Mouse (Mus musculus) C2C12 (cell line): ENCODE measurements at regions not wholly inside any gene's neighbourhood (a gene's known extent, or its start where the extent isn't known, plus 50 kb on each side); places are given as distances from the start of the nearest gene placed in this dataset.

Experiments
- CEBPB ChIP-seq: IDR thresholded peaks from one replicate; pipeline ENCODE4 v1.6.1; 2011; ENCODE audit warnings: low read depth, mild to moderate bottlenecking, control low read depth, moderate library complexity
- CTCF ChIP-seq: IDR thresholded peaks from one replicate; pipeline ENCODE4 v1.5.1; 2011; ENCODE audit not compliant: control insufficient read depth, insufficient read depth, insufficient read length
- MAX ChIP-seq: IDR thresholded peaks from one replicate; pipeline ENCODE4 v1.6.1; 2011; ENCODE audit warnings: mild to moderate bottlenecking, control low read depth

DNA sequence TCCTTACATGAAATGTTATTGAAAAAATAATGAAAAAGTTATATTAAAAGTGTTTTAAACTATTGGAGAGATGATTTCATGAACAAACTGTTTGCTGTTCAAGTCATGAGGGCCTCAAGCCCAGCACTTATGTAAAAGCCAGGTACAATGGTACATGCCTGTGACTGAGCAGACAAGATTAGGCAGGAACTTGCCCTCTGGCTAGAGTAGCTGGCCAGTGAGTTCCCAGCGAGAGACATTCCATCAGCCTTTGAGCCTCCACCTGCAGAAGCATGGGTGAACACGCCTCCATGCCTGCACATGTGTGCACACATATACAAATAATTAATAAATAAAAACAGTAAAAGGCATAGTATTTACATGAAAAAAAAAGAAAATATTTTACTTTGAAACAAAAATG, 511.4 kb downstream of the Slitrk6 start:
- TF ChIP-seq CTCF (no peak), MAX (no peak), CEBPB (no peak)
